Mouse (Mus musculus) forebrain, embryonic 15.5 days (tissue): ENCODE results near the gene Notch2. TPM values are rescaled to one million over a fixed set of nuclear protein-coding genes. Genes with fewer than 3 reads are reported as not detected.

Experiments used
- ATAC-seq: fragments of 200-750 bp; cut with Nextera tagmentation; replicated peaks from 2 replicates; pipeline ENCODE4 v1.8.0; 2017; ENCODE audit warnings: mild to moderate bottlenecking, moderate TSS enrichment, moderate library complexity
- H3K27ac ChIP-seq: fragments of 300-500 bp; sonication (generic); replicated peaks from 2 replicates; pipeline ENCODE4 v1.5.1; 2015; ENCODE audit warnings: mild to moderate bottlenecking, inconsistent platforms
- H3K27me3 ChIP-seq: fragments of 300-500 bp; sonication (generic); 2 replicates; pipeline ENCODE4 v1.6.1; 2015; ENCODE audit warnings: inconsistent platforms
- H3K36me3 ChIP-seq: fragments of 300-500 bp; sonication (generic); 2 replicates; pipeline ENCODE4 v1.6.1; 2015; ENCODE audit warnings: mild to moderate bottlenecking, inconsistent platforms
- H3K4me1 ChIP-seq: fragments of 300-500 bp; sonication (generic); 2 replicates; pipeline ENCODE4 v1.6.1; 2015; ENCODE audit warnings: inconsistent platforms
- H3K4me2 ChIP-seq: fragments of 300-500 bp; sonication (generic); replicated peaks from 2 replicates; pipeline ENCODE4 v1.6.1; 2015; ENCODE audit warnings: mild to moderate bottlenecking, inconsistent platforms
- H3K4me3 ChIP-seq: fragments of 300-500 bp; sonication (generic); 2 replicates; pipeline ENCODE4 v1.5.1; 2015; ENCODE audit warnings: mild to moderate bottlenecking, inconsistent platforms
- H3K9ac ChIP-seq: fragments of 300-500 bp; sonication (generic); replicated peaks from 2 replicates; pipeline ENCODE4 v1.6.1; 2015; ENCODE audit warnings: mild to moderate bottlenecking, inconsistent platforms
- H3K9me3 ChIP-seq: fragments of 300-500 bp; sonication (generic); 2 replicates; pipeline ENCODE4 v1.6.1; 2016; ENCODE audit warnings: inconsistent platforms
- WGBS: fragments of 180-500 bp; shearing (Covaris S2); methylation state at CpG from one replicate; pipeline ENCODE4 v1.1.7; 2015; ENCODE audit warnings: mixed read lengths; 5-methylcytosine and 5-hydroxymethylcytosine counted together
- polyA plus RNA-seq: library from polyadenylated mRNA; unstranded; fragments of >200 nt; fragmentation: Nextera tagmentation; extraction: Ambion mirVana; gene quantifications from 2 replicates; pipeline ENCODE4 v1.2.1, GENCODE M21; 2015

Gene Notch2
- polyA plus RNA-seq, 1 experiment from 2014 or later: 17.8 TPM

DNA sequence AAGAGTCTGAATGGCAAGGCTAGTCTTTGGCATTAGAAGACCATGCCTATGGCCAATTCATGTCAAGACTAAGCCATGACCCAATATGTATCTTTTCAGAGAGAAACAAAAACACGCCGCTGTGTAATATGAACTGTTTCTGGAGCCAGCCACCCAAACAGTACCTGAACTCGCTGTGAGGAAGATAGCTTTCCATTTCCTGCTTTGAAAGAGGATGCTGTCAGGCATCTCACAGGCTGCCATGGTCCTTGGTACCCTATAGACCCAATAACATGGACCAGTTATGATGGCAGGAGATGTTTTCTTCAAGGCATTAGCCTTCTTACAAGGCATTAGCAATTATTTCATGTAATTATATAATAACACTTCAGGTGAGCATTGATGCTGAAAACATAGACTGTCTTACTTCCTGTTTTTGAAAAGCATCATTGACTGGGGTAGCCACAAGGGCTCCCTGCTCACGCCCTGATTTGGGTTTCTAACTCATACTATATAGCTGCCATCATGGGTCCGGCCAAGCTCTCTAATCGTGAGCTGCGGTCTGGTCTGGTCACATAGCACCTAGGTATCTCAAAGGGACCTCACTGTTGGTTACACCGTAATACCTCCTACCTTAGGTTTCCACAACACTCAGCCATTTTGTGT lies 32.5 kb upstream of the Notch2 start:
- no peak overlapping the region for H3K4me3 ChIP-seq
- H3K9me3 ChIP-seq: no peaks in the 10 kb centered on the region
- no peak for ATAC-seq
- no peak overlapping the region for H3K9ac ChIP-seq
- no peak overlapping the region for H3K4me2 ChIP-seq
- H3K36me3 ChIP-seq: no peaks in the 10 kb centered on the region
- no peaks in the 10 kb centered on the region for H3K4me1 ChIP-seq
- whole genome bisulfite sequencing: 97% methylated on average over 8 of the region's 8 CpGs
- H3K27ac ChIP-seq: no peak overlapping the region
- H3K27me3 ChIP-seq: no peaks in the 10 kb centered on the region

DNA sequence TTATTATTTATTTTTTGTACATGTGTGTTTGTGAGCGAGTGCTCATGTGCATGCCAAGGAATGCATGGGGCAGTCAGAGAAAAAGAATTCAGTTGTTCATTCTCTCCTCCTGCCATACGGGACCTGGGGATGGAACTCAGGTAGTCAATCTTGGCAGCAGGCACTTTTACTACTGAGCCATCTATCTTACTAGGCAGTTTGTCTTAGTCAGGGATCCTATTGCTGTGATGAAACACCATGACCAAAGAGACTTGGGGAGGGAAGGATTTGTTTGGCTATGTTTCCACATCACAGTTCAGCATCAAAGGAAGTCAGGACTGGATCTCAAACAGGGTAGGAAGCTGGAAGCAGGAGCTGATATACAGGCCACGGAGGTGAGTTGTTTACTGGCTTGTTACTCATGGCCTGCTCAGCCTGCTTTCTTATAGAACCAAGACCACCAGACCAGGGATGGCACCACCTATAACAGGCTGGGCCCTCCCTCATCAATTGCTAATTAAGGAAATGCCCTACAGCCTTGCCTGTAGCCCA lies 31.9 kb upstream of the Notch2 start:
- Histone ChIP-seq H3K9ac (no peak overlapping the region), H3K27ac (no peak overlapping the region), H3K27me3 (no peaks in the 10 kb centered on the region), H3K4me3 (no peak overlapping the region), H3K4me2 (no peak overlapping the region), H3K36me3 (no peaks in the 10 kb centered on the region), H3K9me3 (no peaks in the 10 kb centered on the region), H3K4me1 (no peaks in the 10 kb centered on the region)
- WGBS: 95% methylated on average over 3 of the region's 3 CpGs
- ATAC-seq: no peak

DNA sequence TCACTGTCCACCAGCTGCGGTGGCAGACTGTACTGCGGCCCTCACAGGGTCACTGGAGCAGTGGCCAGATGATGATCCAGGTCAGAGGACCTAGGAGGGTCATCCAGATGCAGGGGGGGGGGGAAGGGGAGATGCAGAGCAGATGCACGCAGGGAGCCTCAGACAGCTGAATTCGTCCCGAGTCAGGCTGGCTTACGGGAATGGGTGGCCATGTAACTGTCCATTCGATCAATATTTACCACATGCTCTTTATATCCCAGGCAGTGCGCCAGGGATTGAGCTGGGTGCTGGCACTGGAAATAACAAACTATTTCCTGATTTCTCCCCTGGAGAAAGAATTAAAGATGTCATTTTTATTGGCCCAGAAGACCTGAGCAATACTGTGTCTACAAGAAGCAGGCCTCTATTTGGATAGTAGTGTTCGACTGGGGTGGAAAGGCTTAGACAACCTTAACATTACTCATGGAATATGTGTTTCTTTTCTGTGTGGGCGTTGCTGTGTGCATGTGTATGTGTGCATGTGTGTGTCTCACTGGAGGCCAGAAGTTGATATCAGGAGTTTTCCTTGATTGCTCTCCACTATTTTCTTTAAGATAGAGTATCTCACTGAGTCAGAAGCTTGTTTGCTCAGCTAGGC lies 28.3 kb upstream of the Notch2 start:
- no peak for ATAC-seq
- Histone ChIP-seq H3K27me3 (no peaks in the 10 kb centered on the region), H3K9ac (no peak overlapping the region), H3K4me2 (no peak overlapping the region), H3K4me3 (no peak overlapping the region), H3K36me3 (no peaks in the 10 kb centered on the region), H3K27ac (no peak overlapping the region), H3K9me3 (no peaks in the 10 kb centered on the region), H3K4me1 (no peaks in the 10 kb centered on the region)
- 89% methylated on average over 10 of the region's 10 CpGs for WGBS

DNA sequence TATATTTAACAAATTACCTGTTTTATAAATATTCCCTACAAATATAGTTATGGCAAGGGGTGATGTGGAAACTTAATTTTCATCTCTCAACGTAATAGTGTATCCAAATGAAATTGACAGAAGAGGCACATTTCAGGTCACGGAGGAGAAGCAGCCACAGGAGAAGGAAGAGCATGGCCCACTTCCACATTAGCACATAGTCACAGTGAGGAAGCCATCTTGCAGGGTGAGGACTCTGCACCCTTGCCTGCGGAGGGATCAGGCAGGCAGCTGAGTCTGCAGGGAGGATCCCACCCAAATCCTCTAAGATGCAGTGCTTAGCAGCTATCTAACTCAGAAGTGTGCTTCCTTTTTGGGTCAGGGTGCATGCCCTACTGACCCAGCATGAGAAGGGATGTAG lies 27.6 kb upstream of the Notch2 start:
- Histone ChIP-seq H3K27ac (no peak overlapping the region), H3K9ac (no peak overlapping the region), H3K4me1 (no peaks in the 10 kb centered on the region), H3K4me2 (no peak overlapping the region), H3K27me3 (no peaks in the 10 kb centered on the region), H3K36me3 (no peaks in the 10 kb centered on the region), H3K4me3 (no peak overlapping the region), H3K9me3 (no peaks in the 10 kb centered on the region)
- WGBS: 80% methylated on average over 3 of the region's 3 CpGs
- ATAC-seq: no peak

DNA sequence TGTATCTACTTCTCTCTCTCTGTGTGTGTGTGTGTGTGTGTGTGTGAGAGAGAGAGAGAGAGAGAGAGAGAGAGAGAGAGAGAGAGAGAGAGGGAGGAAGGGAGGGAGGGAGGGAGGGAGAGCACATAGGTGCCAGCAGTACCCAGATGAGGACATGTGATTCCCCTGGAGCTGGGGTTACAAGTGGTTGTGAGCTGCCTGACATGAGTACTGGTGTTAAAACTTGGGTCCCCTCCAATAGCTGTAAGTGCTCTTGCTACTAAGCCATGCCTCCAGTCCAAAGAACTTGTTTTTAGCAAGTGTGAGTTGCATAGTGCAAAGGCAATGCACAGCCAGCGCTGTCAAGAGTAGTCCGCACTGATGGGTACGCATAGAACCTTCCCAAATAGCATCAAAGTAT lies 26.2 kb upstream of the Notch2 start:
- 93% methylated on average over 3 of the region's 3 CpGs for WGBS
- H3K36me3 ChIP-seq: no peaks in the 10 kb centered on the region
- no peak for ATAC-seq
- no peak overlapping the region for H3K27ac ChIP-seq
- H3K4me3 ChIP-seq: no peak overlapping the region
- H3K27me3 ChIP-seq: no peaks in the 10 kb centered on the region
- no peak overlapping the region for H3K4me2 ChIP-seq
- no peak overlapping the region for H3K9ac ChIP-seq
- H3K4me1 ChIP-seq: no peaks in the 10 kb centered on the region
- no peaks in the 10 kb centered on the region for H3K9me3 ChIP-seq

DNA sequence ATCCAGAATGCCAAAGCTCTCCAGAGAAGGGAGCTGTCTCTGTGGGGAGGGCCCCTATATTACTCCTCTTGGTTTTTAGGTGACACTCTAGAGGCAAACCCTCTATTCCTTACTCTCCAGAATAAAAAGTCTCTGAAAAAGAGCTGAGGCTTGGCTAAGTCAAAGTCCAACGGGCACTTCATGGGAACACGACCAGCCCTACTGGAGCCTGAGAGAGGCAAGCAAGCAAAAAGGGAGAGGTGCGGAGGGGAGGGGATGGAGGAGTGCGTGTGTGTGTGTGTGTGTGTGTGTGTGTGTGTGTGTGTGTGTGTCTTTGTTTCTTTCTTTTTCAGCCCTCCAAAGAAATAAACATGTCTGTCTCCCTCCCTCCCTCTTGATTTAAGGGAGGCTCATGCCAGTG lies 24.6 kb upstream of the Notch2 start:
- WGBS: 59% methylated on average over 3 of the region's 4 CpGs

DNA sequence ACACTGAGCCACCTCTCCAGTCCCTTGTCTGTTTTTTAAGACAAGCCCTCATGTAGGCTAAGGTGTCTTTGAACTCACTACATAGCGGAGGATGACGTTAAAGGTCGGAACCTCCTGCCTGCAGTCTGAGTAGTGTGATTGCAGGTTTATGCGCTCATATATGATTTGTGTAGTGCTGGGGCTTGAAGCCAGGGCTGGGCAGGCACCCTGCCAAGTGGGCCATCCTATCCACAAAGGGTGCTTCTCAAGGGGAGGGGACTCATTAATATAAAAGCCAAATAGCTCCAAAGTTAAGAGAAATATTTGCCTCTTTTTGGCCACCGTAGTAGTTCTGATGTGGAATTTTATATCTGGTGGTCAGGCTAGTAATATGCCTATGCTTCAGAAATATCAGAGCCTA lies 22.8 kb upstream of the Notch2 start:
- Histone ChIP-seq H3K9ac (no peak overlapping the region), H3K27me3 (no peaks in the 10 kb centered on the region), H3K9me3 (no peaks in the 10 kb centered on the region), H3K4me2 (no peak overlapping the region), H3K4me1 (0 out of 2 replicates have a peak, but pooled peaks cover 4% of the 10 kb centered on the region), H3K4me3 (no peak overlapping the region), H3K36me3 (no peaks in the 10 kb centered on the region), H3K27ac (no peak overlapping the region)
- ATAC-seq: no peak
- WGBS: 92% methylated on average over 5 of the region's 5 CpGs

More for the DNA sequence above, 24.6 kb upstream of the Notch2 start:
- ATAC-seq: no peak
- Histone ChIP-seq H3K27ac (no peak overlapping the region), H3K4me2 (no peak overlapping the region), H3K9me3 (no peaks in the 10 kb centered on the region), H3K27me3 (no peaks in the 10 kb centered on the region), H3K4me1 (0 out of 2 replicates have a peak, but pooled peaks cover 4% of the 10 kb centered on the region), H3K36me3 (no peaks in the 10 kb centered on the region), H3K4me3 (no peak overlapping the region), H3K9ac (no peak overlapping the region)

DNA sequence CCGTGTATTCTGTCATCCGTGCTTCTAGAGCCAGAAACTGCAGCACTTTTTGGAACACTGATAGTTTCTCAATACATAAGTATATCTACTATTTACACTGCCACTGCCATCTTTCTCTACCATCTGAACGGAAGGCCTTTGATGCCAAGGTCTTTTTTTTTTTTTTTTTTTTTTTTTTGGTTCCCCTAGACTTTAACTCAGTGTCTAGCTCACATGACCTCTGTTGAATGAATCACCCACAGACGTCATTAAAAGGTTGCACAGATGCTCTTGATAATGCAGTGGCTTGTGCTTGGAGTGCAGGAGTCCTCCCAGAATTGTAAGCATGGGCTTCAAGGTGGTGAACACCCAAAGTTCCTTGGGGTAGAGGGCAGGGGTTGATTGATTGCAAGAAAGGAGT lies 21.0 kb upstream of the Notch2 start:
- Histone ChIP-seq H3K4me1 (0 out of 2 replicates have a peak, but pooled peaks cover 4% of the 10 kb centered on the region), H3K4me3 (no peak overlapping the region), H3K27me3 (no peaks in the 10 kb centered on the region), H3K9ac (no peak overlapping the region), H3K9me3 (no peaks in the 10 kb centered on the region), H3K36me3 (no peaks in the 10 kb centered on the region), H3K27ac (no peak overlapping the region), H3K4me2 (no peak overlapping the region)
- ATAC-seq: no peak
- 79% methylated on average over 4 of the region's 4 CpGs for WGBS

DNA sequence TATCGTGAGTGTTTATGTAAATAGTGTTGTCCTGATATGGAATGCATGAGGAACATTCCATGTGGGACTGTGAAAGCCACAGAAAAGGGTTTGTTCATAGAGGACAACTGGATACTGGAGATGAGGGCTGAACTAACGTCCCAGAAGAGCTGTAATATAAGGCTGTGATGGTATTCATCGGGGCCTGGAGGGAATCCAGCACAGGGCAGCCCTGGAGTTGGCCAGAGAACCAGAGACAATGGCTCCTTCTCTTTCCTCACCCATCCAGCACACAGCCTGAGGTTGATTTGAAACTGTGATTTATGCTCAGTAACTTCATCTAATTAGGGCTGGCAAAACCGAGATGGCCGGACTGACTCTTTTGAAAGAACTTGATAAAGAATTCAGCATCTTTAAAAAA lies 20.1 kb upstream of the Notch2 start:
- Histone ChIP-seq H3K9ac (no peak overlapping the region), H3K4me2 (no peak overlapping the region), H3K4me3 (no peak overlapping the region), H3K9me3 (no peaks in the 10 kb centered on the region), H3K4me1 (0 out of 2 replicates have a peak, but pooled peaks cover 4% of the 10 kb centered on the region), H3K36me3 (no peaks in the 10 kb centered on the region), H3K27me3 (no peaks in the 10 kb centered on the region), H3K27ac (no peak overlapping the region)
- no peak for ATAC-seq
- WGBS: 49% methylated on average over 5 of the region's 5 CpGs

DNA sequence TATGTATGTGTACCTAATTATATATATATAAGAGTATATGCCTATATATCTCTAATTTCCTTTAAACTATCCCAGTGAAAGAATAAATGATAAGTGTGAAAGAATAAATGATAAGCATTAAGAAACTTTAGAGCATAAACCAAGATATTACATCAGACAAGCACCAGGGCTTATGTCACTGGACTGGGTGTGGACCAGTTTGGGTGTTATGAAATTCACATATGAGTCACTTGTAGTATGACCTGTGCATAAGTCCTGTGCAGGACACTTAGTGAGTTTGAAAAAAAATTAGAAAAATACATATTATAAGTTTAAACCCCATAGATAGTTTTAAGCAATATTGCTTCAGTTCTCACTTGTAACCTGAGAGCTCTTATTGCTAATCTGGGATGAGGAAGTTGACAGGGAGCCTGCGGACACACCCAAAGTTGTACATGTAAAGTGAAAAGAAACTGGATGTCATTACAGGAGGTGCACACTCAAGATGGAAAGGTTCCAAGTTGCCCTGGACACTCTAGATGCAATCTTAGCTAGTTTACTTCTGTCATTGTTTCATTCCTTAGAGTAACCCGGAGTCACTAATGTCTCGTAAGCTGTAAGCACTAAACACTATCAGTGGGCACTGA lies 19.3 kb upstream of the Notch2 start:
- no peak overlapping the region for H3K4me2 ChIP-seq
- H3K36me3 ChIP-seq: no peaks in the 10 kb centered on the region
- no peak overlapping the region for H3K9ac ChIP-seq
- H3K27me3 ChIP-seq: no peaks in the 10 kb centered on the region
- ATAC-seq: no peak
- 0 out of 2 replicates have a peak, but pooled peaks cover 4% of the 10 kb centered on the region for H3K4me1 ChIP-seq
- no peak overlapping the region for H3K27ac ChIP-seq
- 89% methylated on average over 3 of the region's 3 CpGs for whole genome bisulfite sequencing
- H3K4me3 ChIP-seq: no peak overlapping the region
- no peaks in the 10 kb centered on the region for H3K9me3 ChIP-seq

DNA sequence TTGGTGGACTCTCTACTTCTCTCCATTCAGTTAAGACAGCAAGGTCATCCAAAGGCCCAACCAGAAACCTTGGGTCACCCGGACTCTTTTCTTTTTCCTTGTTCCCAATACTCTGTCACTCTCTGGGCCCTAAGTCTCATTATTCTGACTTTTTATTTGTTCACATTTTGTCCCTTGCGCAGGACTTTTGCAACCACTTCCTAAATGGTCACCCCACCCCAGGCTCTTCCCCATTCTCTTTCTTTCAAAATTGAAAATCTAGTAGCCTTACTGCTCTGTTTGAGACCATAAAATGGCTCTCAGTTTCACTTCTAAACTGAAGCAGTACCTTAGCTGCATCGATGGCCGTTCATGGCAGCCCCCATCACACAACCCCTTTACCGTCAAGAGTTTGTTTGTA lies 18.5 kb upstream of the Notch2 start:
- no peak overlapping the region for H3K4me3 ChIP-seq
- 0 out of 2 replicates have a peak, but pooled peaks cover 4% of the 10 kb centered on the region for H3K4me1 ChIP-seq
- no peaks in the 10 kb centered on the region for H3K9me3 ChIP-seq
- no peaks in the 10 kb centered on the region for H3K27me3 ChIP-seq
- H3K27ac ChIP-seq: no peak overlapping the region
- H3K4me2 ChIP-seq: no peak overlapping the region
- 93% methylated on average over 5 of the region's 5 CpGs for WGBS
- no peak for ATAC-seq
- H3K36me3 ChIP-seq: no peaks in the 10 kb centered on the region
- no peak overlapping the region for H3K9ac ChIP-seq

DNA sequence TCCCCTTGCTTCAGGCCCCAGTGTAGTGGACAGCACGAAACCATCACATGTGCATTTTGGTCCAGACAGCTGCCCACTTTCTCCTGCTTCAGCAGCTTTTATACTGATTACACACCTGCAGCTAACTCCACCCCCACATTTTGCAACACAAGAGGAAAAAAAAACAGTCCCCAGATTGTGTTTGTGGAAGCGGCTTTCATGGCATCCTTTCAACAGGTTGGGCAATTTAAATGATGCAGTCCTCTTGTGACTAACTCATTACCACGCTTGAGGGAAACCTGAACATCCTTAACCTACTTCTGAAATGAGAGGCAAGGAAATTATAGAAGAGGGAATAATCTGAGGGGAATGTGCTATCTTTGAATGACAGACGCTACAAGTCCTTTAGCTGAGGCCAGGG lies 15.0 kb upstream of the Notch2 start:
- Histone ChIP-seq H3K27me3 (no peaks in the 10 kb centered on the region), H3K4me1 (no peaks in the 10 kb centered on the region), H3K9me3 (no peaks in the 10 kb centered on the region), H3K9ac (no peak overlapping the region), H3K4me3 (no peak overlapping the region), H3K27ac (no peak overlapping the region), H3K4me2 (no peak overlapping the region), H3K36me3 (no peaks in the 10 kb centered on the region)
- WGBS: 81% methylated on average over 4 of the region's 4 CpGs
- no peak for ATAC-seq
